Mouse (Mus musculus) ES-Bruce4 (cell line): ENCODE data around the gene Ascc3. TPM values are rescaled to one million over a fixed set of nuclear protein-coding genes. Genes with fewer than 3 reads are reported as not detected.

ENCODE experiments used
- H3K27ac ChIP-seq: 2 replicates; pipeline ENCODE4 v1.5.1; 2012; ENCODE audit warnings: low read length, inconsistent platforms; ENCODE audit not compliant: insufficient read depth
- H3K27me3 ChIP-seq: 2 replicates; pipeline ENCODE4 v1.6.1; 2012; ENCODE audit warnings: mild to moderate bottlenecking, low read length, inconsistent platforms; ENCODE audit not compliant: control insufficient read depth, poor library complexity, insufficient read depth, severe bottlenecking
- H3K36me3 ChIP-seq: 2 replicates; pipeline ENCODE4 v1.6.1; 2012; ENCODE audit warnings: inconsistent platforms, mild to moderate bottlenecking, low read length, moderate library complexity; ENCODE audit not compliant: control insufficient read depth, poor library complexity, insufficient read depth, severe bottlenecking
- H3K4me1 ChIP-seq: one replicate; pipeline ENCODE4 v1.8.1; 2011; ENCODE audit warnings: low read length; ENCODE audit not compliant: control insufficient read depth, insufficient read depth
- H3K4me3 ChIP-seq: 2 replicates; pipeline ENCODE4 v1.5.1; 2011; ENCODE audit warnings: low read depth, mild to moderate bottlenecking, low read length
- H3K9ac ChIP-seq: 2 replicates; pipeline ENCODE4 v1.6.1; 2012; ENCODE audit warnings: low read depth, mild to moderate bottlenecking, inconsistent platforms; ENCODE audit not compliant: poor library complexity, severe bottlenecking
- H3K9me3 ChIP-seq: replicated peaks from 2 replicates; pipeline ENCODE4 v1.6.1; 2012; ENCODE audit warnings: mild to moderate bottlenecking, low read length, inconsistent platforms; ENCODE audit not compliant: control insufficient read depth, poor library complexity, insufficient read depth, severe bottlenecking
- CTCF ChIP-seq: IDR thresholded peaks from one replicate; pipeline ENCODE4 v1.8.1; 2011; ENCODE audit warnings: low read depth, low read length
- EP300 ChIP-seq: IDR thresholded peaks from 2 replicates; pipeline ENCODE4 v1.6.1; 2011; ENCODE audit warnings: low read depth, low read length; ENCODE audit not compliant: insufficient read depth
- POLR2A ChIP-seq: IDR thresholded peaks from one replicate; pipeline ENCODE4 v1.8.1; 2011; ENCODE audit warnings: low read length; ENCODE audit not compliant: insufficient read depth
- polyA plus RNA-seq: library from polyadenylated mRNA; stranded (reverse); fragments of >200 nt; gene quantifications from 2 replicates; pipeline ENCODE4 v1.2.4, GENCODE M21; 2011; ENCODE audit warnings: low read depth; ENCODE audit not compliant: missing spikeins, insufficient read depth, insufficient read length

Gene Ascc3
- polyA plus RNA-seq, 1 experiment, result 39.1 TPM

DNA sequence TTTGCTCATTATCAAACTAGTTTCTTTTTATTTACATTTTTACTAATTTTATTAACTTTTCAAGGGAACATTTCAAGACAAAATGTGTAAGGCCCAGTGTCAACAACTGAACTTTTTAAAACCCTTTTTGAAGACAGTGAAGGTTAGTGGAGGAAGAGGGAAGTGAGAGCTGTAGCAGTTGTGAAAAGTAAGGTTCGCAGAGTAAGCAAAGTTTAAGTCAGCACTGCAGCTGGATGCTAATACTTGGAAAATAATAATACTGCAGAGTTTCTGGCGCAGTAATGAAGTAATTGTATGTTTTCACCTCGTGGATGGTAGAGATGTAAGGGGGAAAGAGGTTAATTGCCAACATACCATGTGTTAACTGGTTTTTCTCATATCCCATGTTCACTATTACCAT lies 112.4 kb downstream of the Ascc3 start:
- Histone ChIP-seq H3K27me3 (no peaks in the 10 kb centered on the region), H3K9ac (no peak overlapping the region), H3K4me1 (no peaks in the 10 kb centered on the region), H3K9me3 (no peaks in the 10 kb centered on the region), H3K27ac (no peak overlapping the region), H3K4me3 (no peak overlapping the region), H3K36me3 (peaks cover 2% of the 10 kb centered on the region; the same call in 1 of the 2 replicates)
- TF ChIP-seq POLR2A (no peak), EP300 (no peak), CTCF (no peak)

DNA sequence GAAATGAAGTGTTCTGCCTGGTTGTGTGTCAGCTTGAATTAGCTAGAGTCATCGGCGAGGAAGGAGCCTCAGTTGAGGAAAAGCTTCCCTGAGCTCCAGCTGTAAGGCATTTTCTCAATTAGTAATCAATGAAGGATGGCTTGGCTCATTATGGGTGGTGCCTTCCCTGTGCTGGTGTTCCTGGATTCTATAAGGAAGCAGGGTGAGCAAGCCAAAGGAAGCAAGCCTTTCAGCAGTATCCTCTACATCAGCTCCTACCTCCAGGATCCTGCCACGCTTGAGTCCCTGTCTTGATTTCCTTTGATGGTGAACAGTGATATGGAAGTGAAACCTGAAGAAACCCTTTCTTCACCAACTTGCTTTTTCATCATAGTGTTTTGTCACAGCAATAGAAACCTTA lies 118.8 kb downstream of the Ascc3 start:
- TF ChIP-seq EP300, result no peak
- TF ChIP-seq POLR2A, result no peak
- TF ChIP-seq CTCF, result no peak
- Histone ChIP-seq H3K4me1 (no peaks in the 10 kb centered on the region), H3K9me3 (no peaks in the 10 kb centered on the region), H3K36me3 (0 out of 2 replicates have a peak, but pooled peaks cover 2% of the 10 kb centered on the region), H3K4me3 (no peak overlapping the region), H3K27me3 (no peaks in the 10 kb centered on the region), H3K9ac (no peak overlapping the region), H3K27ac (no peak overlapping the region)

DNA sequence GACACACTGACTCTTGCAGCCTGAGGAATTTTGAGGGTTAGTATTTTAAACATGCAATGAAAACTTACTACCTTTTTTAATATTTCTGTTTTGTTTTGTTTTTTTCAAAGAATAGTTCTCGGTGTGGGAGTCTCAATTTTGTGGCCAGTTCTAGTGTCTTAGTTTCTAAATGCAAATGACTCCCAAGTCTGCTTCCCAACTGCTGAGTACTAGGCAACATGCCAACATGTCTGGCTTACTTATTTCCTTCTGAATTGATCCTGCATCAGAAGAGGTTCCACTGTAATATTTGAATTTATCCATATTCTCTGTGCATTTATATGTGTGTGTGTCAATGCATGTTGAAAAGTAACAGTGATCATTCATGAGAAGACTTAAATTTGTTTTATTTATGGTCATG lies 119.3 kb downstream of the Ascc3 start:
- no peaks in the 10 kb centered on the region for H3K4me1 ChIP-seq
- no peak overlapping the region for H3K27ac ChIP-seq
- H3K9ac ChIP-seq, result no peak overlapping the region
- no peaks in the 10 kb centered on the region for H3K27me3 ChIP-seq
- H3K4me3 ChIP-seq, result no peak overlapping the region
- H3K36me3 ChIP-seq, result 0 out of 2 replicates have a peak, but pooled peaks cover 2% of the 10 kb centered on the region
- TF ChIP-seq EP300, result no peak
- no peak for TF ChIP-seq POLR2A
- no peak for TF ChIP-seq CTCF
- no peaks in the 10 kb centered on the region for H3K9me3 ChIP-seq

DNA sequence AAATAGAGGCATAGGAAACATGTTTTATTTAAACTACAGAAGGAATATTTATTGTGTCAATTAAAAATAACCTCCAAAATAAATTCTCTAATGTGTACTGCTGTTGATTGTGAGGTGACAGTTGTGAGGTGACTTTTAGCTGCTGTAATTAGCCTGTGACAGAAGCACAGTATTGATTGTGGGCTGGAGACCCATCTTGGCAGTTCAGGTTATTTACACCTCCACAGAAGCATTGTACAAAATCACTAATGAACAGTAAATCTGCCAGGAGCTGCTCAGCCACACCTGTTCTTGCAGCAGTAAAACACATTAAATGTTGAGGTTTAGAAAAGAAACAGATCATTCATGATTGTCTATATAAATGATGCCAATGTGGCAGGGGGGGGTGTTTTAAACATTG lies 141.0 kb downstream of the Ascc3 start:
- no peaks in the 10 kb centered on the region for H3K4me1 ChIP-seq
- no peaks in the 10 kb centered on the region for H3K27me3 ChIP-seq

DNA sequence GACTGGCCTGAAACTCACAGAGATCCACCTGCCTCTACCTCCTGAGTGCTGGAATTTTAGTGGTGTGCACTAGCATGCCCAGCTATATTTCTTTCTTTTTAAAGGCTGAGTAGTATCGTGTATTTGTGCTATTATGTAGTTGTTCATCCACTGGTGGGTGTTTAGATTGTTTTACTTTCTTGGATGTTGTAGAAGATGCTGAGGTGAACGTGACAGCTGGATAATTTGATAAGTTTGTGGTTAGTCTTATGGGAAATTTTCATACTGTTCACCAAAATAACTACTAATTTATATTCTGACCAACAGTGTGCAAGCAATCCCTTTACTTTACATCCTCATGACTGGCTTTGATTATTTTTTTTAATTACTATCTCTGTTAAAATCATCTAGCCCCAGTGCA lies 169.6 kb downstream of the Ascc3 start:
- Histone ChIP-seq H3K4me1 (no peaks in the 10 kb centered on the region), H3K9ac (no peak overlapping the region), H3K9me3 (no peaks in the 10 kb centered on the region), H3K27ac (no peak overlapping the region), H3K4me3 (no peak overlapping the region), H3K36me3 (no peaks in the 10 kb centered on the region), H3K27me3 (no peaks in the 10 kb centered on the region)
- TF ChIP-seq POLR2A, result no peak

More for the DNA sequence above, 141.0 kb downstream of the Ascc3 start:
- TF ChIP-seq CTCF (no peak), EP300 (no peak), POLR2A (no peak)
- H3K9ac ChIP-seq, result no peak overlapping the region
- no peaks in the 10 kb centered on the region for H3K9me3 ChIP-seq
- H3K36me3 ChIP-seq, result no peaks in the 10 kb centered on the region; the same call in 1 of the 2 replicates
- no peak overlapping the region for H3K4me3 ChIP-seq
- no peak overlapping the region for H3K27ac ChIP-seq

DNA sequence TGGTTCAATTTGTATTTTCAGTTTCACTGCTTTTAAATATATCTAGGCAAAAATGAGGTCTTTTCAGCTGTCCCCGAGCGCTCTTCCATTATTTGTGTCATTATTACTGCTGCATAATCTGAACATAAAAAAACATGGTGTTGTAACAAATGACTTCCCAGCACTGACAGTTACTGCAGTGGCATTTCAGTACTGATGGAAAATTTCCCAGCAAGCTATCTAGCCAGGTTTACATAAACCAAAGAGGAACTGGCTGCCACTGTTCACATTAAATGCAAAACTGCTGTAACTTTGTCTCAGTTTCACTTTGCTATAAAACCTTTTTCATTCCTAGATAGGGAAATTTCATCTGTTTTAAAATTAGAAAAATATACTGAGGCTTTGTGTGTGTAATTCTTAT lies 170.5 kb downstream of the Ascc3 start:
- Histone ChIP-seq H3K36me3 (no peaks in the 10 kb centered on the region), H3K27me3 (no peaks in the 10 kb centered on the region)
- TF ChIP-seq EP300, result no peak
- no peak for TF ChIP-seq POLR2A

More for the DNA sequence above, 170.5 kb downstream of the Ascc3 start:
- H3K27ac ChIP-seq, result no peak overlapping the region
- no peak overlapping the region for H3K4me3 ChIP-seq
- H3K9me3 ChIP-seq, result no peaks in the 10 kb centered on the region
- no peak overlapping the region for H3K9ac ChIP-seq
- H3K4me1 ChIP-seq, result no peaks in the 10 kb centered on the region
